In the genomic region with DNA sequence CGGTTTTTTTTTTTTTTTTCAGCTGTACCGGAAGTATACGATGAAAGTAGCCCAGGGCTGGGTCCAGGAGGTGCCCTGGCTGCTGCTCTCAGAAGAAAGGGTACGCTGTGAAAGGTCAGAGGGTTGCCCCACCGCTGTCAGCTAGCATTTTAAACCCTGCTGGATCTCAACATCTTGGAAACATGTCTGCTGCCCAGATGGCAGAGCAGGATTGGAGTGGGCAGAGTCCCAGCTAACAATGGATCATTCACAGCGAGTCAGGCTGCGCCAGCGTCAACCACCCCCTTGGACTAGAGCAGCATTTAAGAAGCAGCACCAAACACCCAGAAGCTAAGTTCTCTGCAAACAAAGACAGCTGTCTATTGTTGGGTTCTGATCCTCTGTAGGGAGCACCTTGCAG, we compare ENCODE assay signal across 9 mouse cellular contexts. TPM values are rescaled to one million over a fixed set of nuclear protein-coding genes. Genes with fewer than 3 reads are reported as not detected.
DNase-seq lines count a peak whose midpoint lies in the region; ATAC-seq lines count a peak whose summit lies in the region.
"Had no signal": no experiment of that assay in that cellular context is flagged by ENCODE, and none has a peak within 500 bp of the region (broad histone marks: within the 10 kb centered on the region; RNA-seq: fewer than 3 reads in every experiment).

No protein-coding gene starts in this region.

- peak overlapping the region; percentile 40 for H3K4me2 ChIP-seq in kidney, embryonic 14.5 days (replicated peaks; ENCODE audit: low read depth, low read length)
- peak overlapping the region; percentile 43 for H3K4me2 ChIP-seq in embryonic facial prominence, embryonic 12.5 days (replicated peaks)
- peak overlapping the region; percentile 47; the same call in 1 of the 2 replicates for H3K4me2 ChIP-seq in intestine, embryonic 15.5 days (replicated peaks)
- peak overlapping the region; percentile 40 for H3K4me2 ChIP-seq in stomach, embryonic 16.5 days (ENCODE audit: low read depth, low read length)

- H3K4me3 ChIP-seq in kidney, embryonic 14.5 days (ENCODE audit: low read length): no peak overlapping the region
- H3K4me3 ChIP-seq in embryonic facial prominence, embryonic 12.5 days: 0 out of 2 replicates have a peak overlapping the region, but pooled peaks have one; percentile 7
- no peak overlapping the region for H3K4me3 ChIP-seq in intestine, embryonic 15.5 days (replicated peaks)
- no peak overlapping the region for H3K4me3 ChIP-seq in stomach, embryonic 16.5 days (replicated peaks; ENCODE audit: low read length)
- H3K4me3 ChIP-seq: erythroblast, embryonic 14.5 days had no signal

- no peaks in the 10 kb centered on the region for H3K36me3 ChIP-seq in kidney, embryonic 14.5 days (ENCODE audit: control insufficient read depth, insufficient read depth, low read length)
- H3K36me3 ChIP-seq in embryonic facial prominence, embryonic 12.5 days: no peaks in the 10 kb centered on the region
- H3K36me3 ChIP-seq in intestine, embryonic 15.5 days: no peaks in the 10 kb centered on the region
- no peaks in the 10 kb centered on the region for H3K36me3 ChIP-seq in stomach, embryonic 16.5 days (ENCODE audit: control insufficient read depth, insufficient read depth, low read length)

- no peak overlapping the region for H3K27ac ChIP-seq in kidney, embryonic 14.5 days (ENCODE audit: low read depth, low read length)
- H3K27ac ChIP-seq in embryonic facial prominence, embryonic 12.5 days: 0 out of 2 replicates have a peak overlapping the region, but pooled peaks have one; percentile 78
- H3K27ac ChIP-seq in intestine, embryonic 15.5 days: no peak overlapping the region
- H3K27ac ChIP-seq in stomach, embryonic 16.5 days (ENCODE audit: low read length): no peak overlapping the region

- DNase-seq in kidney, postnatal 25 days: no peak
- DNase-seq in mesoderm, embryonic 11.5 days (ENCODE audit: low read depth, low spot score): peak; percentile 77
- no peak for DNase-seq in heart, adult 8-10 months (ENCODE audit: low spot score)

- H3K4me1 ChIP-seq in kidney, embryonic 14.5 days (ENCODE audit: control insufficient read depth, insufficient read depth, low read length): peaks cover 24% of the 10 kb centered on the region
- H3K4me1 ChIP-seq in embryonic facial prominence, embryonic 12.5 days: peaks cover 17% of the 10 kb centered on the region
- peaks cover 8% of the 10 kb centered on the region for H3K4me1 ChIP-seq in intestine, embryonic 15.5 days (replicated peaks)
- peaks cover 16% of the 10 kb centered on the region for H3K4me1 ChIP-seq in stomach, embryonic 16.5 days (ENCODE audit: control insufficient read depth, insufficient read depth, low read length)

- peak overlapping the region; percentile 42; the same call in 1 of the 2 replicates for H3K9ac ChIP-seq in kidney, embryonic 14.5 days (ENCODE audit: low read depth, low read length)
- no peak overlapping the region; the same call in 1 of the 2 replicates for H3K9ac ChIP-seq in embryonic facial prominence, embryonic 12.5 days
- no peak overlapping the region for H3K9ac ChIP-seq in intestine, embryonic 15.5 days
- H3K9ac ChIP-seq in stomach, embryonic 16.5 days (ENCODE audit: low read length): no peak overlapping the region

- H3K9me3 ChIP-seq in kidney, embryonic 14.5 days (ENCODE audit: control insufficient read depth, low read length): no peaks in the 10 kb centered on the region
- H3K9me3 ChIP-seq in embryonic facial prominence, embryonic 12.5 days: no peaks in the 10 kb centered on the region
- no peaks in the 10 kb centered on the region for H3K9me3 ChIP-seq in intestine, embryonic 15.5 days
- no peaks in the 10 kb centered on the region for H3K9me3 ChIP-seq in stomach, embryonic 16.5 days (replicated peaks; ENCODE audit: control insufficient read depth, low read length)

- WGBS in kidney, embryonic 14.5 days: 25% methylated on average over 8 of the region's 8 CpGs
- WGBS in embryonic facial prominence, embryonic 12.5 days: 14% methylated on average over 8 of the region's 8 CpGs
- 52% methylated on average over 8 of the region's 8 CpGs for WGBS in intestine, embryonic 15.5 days
- 37% methylated on average over 8 of the region's 8 CpGs for WGBS in stomach, embryonic 16.5 days

- ATAC-seq in kidney, embryonic 14.5 days (ENCODE audit: low FRiP score, low TSS enrichment): no peak
- 0 out of 2 replicates have a peak, but pooled peaks have one; percentile 64 for ATAC-seq in embryonic facial prominence, embryonic 12.5 days (ENCODE audit: insufficient number of reproducible peaks, insufficient read depth, low FRiP score, low TSS enrichment)
- ATAC-seq in intestine, embryonic 15.5 days: no peak
- no peak for ATAC-seq in stomach, embryonic 16.5 days (ENCODE audit: insufficient read depth, low FRiP score)
- ATAC-seq in granulocyte monocyte progenitor cell, adult 5-6 weeks (replicated peaks; ENCODE audit: poor library complexity, severe bottlenecking): no peak

- H3K27me3 ChIP-seq in kidney, embryonic 14.5 days (ENCODE audit: control insufficient read depth, insufficient read depth, low read length): no peaks in the 10 kb centered on the region
- no peaks in the 10 kb centered on the region for H3K27me3 ChIP-seq in embryonic facial prominence, embryonic 12.5 days
- H3K27me3 ChIP-seq in intestine, embryonic 15.5 days (replicated peaks): no peaks in the 10 kb centered on the region
- H3K27me3 ChIP-seq in stomach, embryonic 16.5 days (ENCODE audit: control insufficient read depth, insufficient read depth, low read length): no peaks in the 10 kb centered on the region

RNA-seq across cellular contexts. Expression of a gene that starts 48.3 kb away (rescaled TPM):
- 7.3 and 8.5 TPM in 2 replicates for polyA plus RNA-seq in kidney, embryonic 14.5 days (2014; fragmentation: Nextera tagmentation; extraction: Ambion mirVana)
- polyA plus RNA-seq in embryonic facial prominence, embryonic 12.5 days (2016; fragmentation: Nextera tagmentation; extraction: Ambion mirVana): 8.8 and 10.6 TPM in 2 replicates
- 5.8 TPM in 2 replicates for polyA plus RNA-seq in intestine, embryonic 15.5 days (2015; fragmentation: Nextera tagmentation; extraction: Ambion mirVana)
- 7.2 and 7.6 TPM in 2 replicates for polyA plus RNA-seq in stomach, embryonic 16.5 days (2015; fragmentation: Nextera tagmentation; extraction: Ambion mirVana)
- total RNA-seq in heart, adult 8-10 months (2022): 1 to 10 TPM; 3.2 to 4.4 (median 4.2) TPM
- total RNA-seq in granulocyte monocyte progenitor cell, adult 5-6 weeks (2014; fragmentation: Nextera tagmentation): 0.73 and 0.98 TPM in 2 replicates
- total RNA-seq in granulocyte monocyte progenitor cell, adult 5-6 weeks (2017): 4.1 and 4.5 TPM in 2 replicates
- polyA plus RNA-seq: erythroblast, embryonic 14.5 days had no signal

RNA-seq across cellular contexts. Expression of a gene that starts 52.1 kb away (rescaled TPM):
- polyA plus RNA-seq in kidney, embryonic 14.5 days (2014; fragmentation: Nextera tagmentation; extraction: Ambion mirVana): 0.46 and 0.76 TPM in 2 replicates
- 0.40 and 0.52 TPM in 2 replicates for polyA plus RNA-seq in embryonic facial prominence, embryonic 12.5 days (2016; fragmentation: Nextera tagmentation; extraction: Ambion mirVana)
- polyA plus RNA-seq in intestine, embryonic 15.5 days (2015; fragmentation: Nextera tagmentation; extraction: Ambion mirVana): 0.08 and 0.16 TPM in 2 replicates
- polyA plus RNA-seq in stomach, embryonic 16.5 days (2015; fragmentation: Nextera tagmentation; extraction: Ambion mirVana): 0.35 and 0.67 TPM in 2 replicates
- 1 to 10 TPM; 2.1 to 3.5 (median 2.5) TPM for total RNA-seq in heart, adult 8-10 months (2022)
- total RNA-seq in granulocyte monocyte progenitor cell, adult 5-6 weeks (2014; fragmentation: Nextera tagmentation): not detected in 2 replicates
- total RNA-seq in granulocyte monocyte progenitor cell, adult 5-6 weeks (2017): 0.30 TPM in 1 of 2 replicates, not detected in the other
- polyA plus RNA-seq: erythroblast, embryonic 14.5 days had no signal
